Mouse (Mus musculus): ENCODE measurements around the gene Syt11.
"Not testable (repeated sequence)": the region's sequence is repeated elsewhere in the genome, so short reads cannot be mapped to it uniquely, and the experiment has no call there.

Gene Syt11

GRCm38 (mm10) chr3:88774939-88775841 lies at the start of gene Syt11:
Gene Syt11, minus strand, starts transcription at chr3:88775164.
- POLR2A ChIA-PET = not testable (repeated sequence)
- CTCF ChIA-PET = interaction anchor here in 1 of 4 experiments (1.5 kb wide), 1 partner anchor 14 kb away, joined by 3 read pairs; no protein-coding TSS in a partner anchor

- ChIA-PET CTCF (interaction anchor here in 1 of 4 experiments (0.6 kb wide), 1 partner anchor 251 kb away, joined by 3 read pairs; the partner anchor contains the start of gene Lamtor2), POLR2A (interaction anchor here in 1 of 4 experiments (1.1 kb wide), 1 partner anchor 84 kb away, joined by 3 read pairs; no protein-coding TSS in a partner anchor)
Observed at GRCm38 (mm10) chr3:88803910-88804540, 29.1 kb upstream of the Syt11 start.

DNA sequence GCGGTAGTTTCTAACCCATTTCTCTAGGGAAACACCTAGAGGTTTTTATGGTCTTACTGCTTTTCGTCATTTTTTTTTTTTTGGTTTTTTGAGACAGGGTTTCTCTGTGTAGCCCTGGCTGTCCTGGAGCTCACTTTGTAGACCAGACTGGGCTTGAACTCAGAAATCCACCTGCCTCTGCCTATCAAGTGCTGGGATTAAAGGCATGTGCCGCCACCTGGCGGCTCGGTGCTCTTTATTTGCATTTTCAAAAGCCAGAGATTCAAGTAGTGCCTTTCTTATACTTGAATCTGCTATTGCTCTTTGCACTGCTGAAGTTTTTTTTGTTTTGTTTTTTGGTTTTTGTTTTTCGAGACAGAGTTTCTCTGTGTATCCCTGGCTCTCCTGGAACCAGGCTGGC lies 22.5 kb upstream of the Syt11 start:
- CTCF ChIA-PET = interaction anchor here in 2 of 4 experiments (0.6 to 0.7 kb wide), 3 partner anchors 253 to 1834 kb away, joined by 4 read pairs; no protein-coding TSS in a partner anchor
- POLR2A ChIA-PET = interaction anchor here in 2 of 4 experiments (0.7 to 0.8 kb wide), 2 partner anchors 106 to 263 kb away, joined by 3 read pairs; no protein-coding TSS in a partner anchor

DNA sequence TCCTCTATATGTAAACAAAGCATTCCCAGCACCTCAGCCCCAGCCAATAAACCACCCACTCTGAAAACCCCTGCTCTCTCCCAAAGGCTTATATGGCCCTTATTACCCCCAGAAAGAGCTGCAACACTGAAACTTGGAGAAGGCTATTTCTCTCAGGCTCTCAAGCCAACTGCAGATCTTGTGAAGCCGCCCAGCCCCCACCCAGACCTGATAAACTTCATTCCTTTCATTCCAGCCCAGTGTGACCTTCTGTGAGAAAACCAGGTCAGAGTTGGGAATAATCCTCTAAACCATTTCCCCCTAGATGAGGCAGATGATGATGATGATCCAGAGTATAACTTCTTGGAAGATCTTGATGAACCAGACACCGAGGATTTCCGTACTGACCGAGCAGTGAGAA lies 13.1 kb upstream of the Syt11 start:
- POLR2A ChIA-PET, CTCF ChIA-PET: not testable (repeated sequence)

GRCm38 (mm10) chr3:88786805-88787204 lies 11.8 kb upstream of the Syt11 start:
- POLR2A ChIA-PET = not testable (repeated sequence)

DNA sequence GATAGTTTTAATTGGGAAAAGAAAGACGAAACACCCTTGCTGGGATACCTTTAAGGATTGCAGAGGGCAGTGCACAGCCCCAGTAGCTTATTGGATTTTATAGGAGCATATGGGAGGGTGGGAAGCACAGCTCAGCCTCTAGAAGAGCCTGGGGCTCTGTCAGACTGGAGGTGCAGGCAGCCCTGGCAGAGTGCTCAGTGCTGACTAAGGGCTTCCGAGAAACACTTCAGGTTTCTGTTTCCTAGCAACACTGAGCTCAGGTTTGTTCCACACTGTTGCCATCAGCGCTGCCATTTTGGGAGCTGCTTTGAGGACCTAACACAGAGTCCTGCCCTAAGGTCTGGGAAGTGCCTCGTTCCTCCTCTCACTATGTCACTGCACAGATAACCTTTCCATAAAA lies 11.4 kb upstream of the Syt11 start:
- CTCF ChIA-PET, POLR2A ChIA-PET: not testable (repeated sequence)

More at GRCm38 (mm10) chr3:88786805-88787204, 11.8 kb upstream of the Syt11 start:
- CTCF ChIA-PET = not testable (repeated sequence)

- POLR2A ChIA-PET = interaction anchor here in 2 of 4 experiments (0.6 to 0.9 kb wide), 5 partner anchors 66 to 600 kb away, joined by 3 to 5 read pairs (median 3); no protein-coding TSS in a partner anchor
- CTCF ChIA-PET = interaction anchor here in 1 of 4 experiments (0.6 kb wide), 1 partner anchor 64 kb away, joined by 3 read pairs; no protein-coding TSS in a partner anchor
Observed at GRCm38 (mm10) chr3:88784889-88785288, 9.9 kb upstream of the Syt11 start.

- POLR2A ChIA-PET = interaction anchor here in 1 of 4 experiments (0.7 to 1.1 kb wide), 3 partner anchors 52 to 200 kb away, joined by 3 read pairs; no protein-coding TSS in a partner anchor
- CTCF ChIA-PET = not testable (repeated sequence)
Observed at GRCm38 (mm10) chr3:88773163-88773562, 1.8 kb downstream of the Syt11 start.

GRCm38 (mm10) chr3:88772399-88772798 lies 2.6 kb downstream of the Syt11 start:
- POLR2A ChIA-PET = interaction anchor here in 3 of 4 experiments (0.6 to 1.2 kb wide), 11 partner anchors 9 to 567 kb away, joined by 3 to 8 read pairs (median 3); no protein-coding TSS in a partner anchor
- CTCF ChIA-PET = not testable (repeated sequence)

DNA sequence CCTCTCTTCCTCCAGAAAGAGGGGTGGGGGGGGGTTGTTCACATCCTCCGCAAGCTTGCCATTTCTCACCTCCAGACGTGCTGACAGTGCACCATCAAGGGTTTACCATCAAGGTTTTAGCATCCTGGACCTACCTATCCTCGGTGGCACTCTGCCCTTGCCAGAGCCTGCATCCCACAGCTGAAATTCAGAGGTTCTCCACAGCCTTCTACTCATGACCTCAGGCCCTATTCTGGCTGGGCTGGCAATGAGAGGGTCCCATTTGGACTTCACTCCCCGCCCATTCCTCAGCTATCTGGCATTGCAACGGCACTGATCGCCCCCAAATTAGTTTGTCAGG lies 3.1 kb downstream of the Syt11 start:
- POLR2A ChIA-PET = interaction anchor here in 3 of 4 experiments (0.6 to 1.2 kb wide), 6 partner anchors 8 to 239 kb away, joined by 3 to 8 read pairs (median 4); no protein-coding TSS in a partner anchor
- CTCF ChIA-PET = not testable (repeated sequence)

- POLR2A ChIA-PET = interaction anchor here in 1 of 4 experiments (1.2 kb wide), 1 partner anchor 238 kb away, joined by 4 read pairs; no protein-coding TSS in a partner anchor
- CTCF ChIA-PET = not testable (repeated sequence)
Observed at GRCm38 (mm10) chr3:88771189-88771940, 3.6 kb downstream of the Syt11 start.

DNA sequence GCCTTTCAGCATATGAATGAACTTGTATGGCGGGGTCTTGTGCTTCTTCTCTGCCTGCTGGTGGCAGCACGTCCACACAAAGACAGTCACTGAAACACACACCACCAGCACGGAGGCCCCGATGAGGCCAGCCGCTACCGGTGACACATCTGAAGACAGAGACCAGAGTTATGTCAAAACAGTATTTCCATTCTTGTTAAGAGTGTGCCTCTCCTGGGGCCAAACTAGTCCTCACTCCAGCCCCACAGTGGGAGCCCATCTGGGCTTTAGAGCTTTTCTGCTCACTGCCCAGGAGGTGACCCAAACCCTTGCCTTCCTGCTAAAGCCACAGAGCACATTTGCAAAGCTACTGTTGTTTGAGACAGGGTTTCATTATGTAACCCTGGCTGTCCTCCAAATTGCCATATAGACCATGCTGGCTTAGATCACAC lies 12.5 kb downstream of the Syt11 start:
- CTCF ChIA-PET = no interaction called here

GRCm38 (mm10) chr3:88761619-88762018 lies 13.3 kb downstream of the Syt11 start:
- CTCF ChIA-PET = interaction anchor here in 3 of 4 experiments (0.5 to 1.1 kb wide), 5 partner anchors 13 to 627 kb away, joined by 3 to 4 read pairs (median 3); partner anchors contain the start of gene Syt11 (in 1 of the 3)
- POLR2A ChIA-PET = interaction anchor here in 3 of 4 experiments (0.6 to 2.2 kb wide), 18 partner anchors 9 to 630 kb away, joined by 3 to 8 read pairs (median 4); partner anchors contain the start of genes Lamtor2 (in 2 of the 3), Rit1 (in 1 of the 3) and Ubqln4 (in 1 of the 3)

More for the DNA sequence above, 12.5 kb downstream of the Syt11 start:
- POLR2A ChIA-PET = interaction anchor here in 3 of 4 experiments (0.5 to 2.2 kb wide), 6 partner anchors 10 to 1175 kb away, joined by 3 to 9 read pairs (median 4); partner anchors contain the start of genes Lamtor2 (in 1 of the 3) and Rit1 (in 1 of the 3)

- ChIA-PET POLR2A (interaction anchor here in 2 of 4 experiments (0.5 to 3.6 kb wide), 6 partner anchors 12 to 225 kb away, joined by 3 to 17 read pairs (median 4); partner anchors contain the start of genes Khdc4 (in 1 of the 2) and Lamtor2 (in 1 of the 2)), CTCF (interaction anchor here in 1 of 4 experiments (1.0 to 1.1 kb wide), 2 partner anchors 10 to 81 kb away, joined by 3 read pairs; no protein-coding TSS in a partner anchor)
Observed at GRCm38 (mm10) chr3:88758045-88758500, 16.9 kb downstream of the Syt11 start.

DNA sequence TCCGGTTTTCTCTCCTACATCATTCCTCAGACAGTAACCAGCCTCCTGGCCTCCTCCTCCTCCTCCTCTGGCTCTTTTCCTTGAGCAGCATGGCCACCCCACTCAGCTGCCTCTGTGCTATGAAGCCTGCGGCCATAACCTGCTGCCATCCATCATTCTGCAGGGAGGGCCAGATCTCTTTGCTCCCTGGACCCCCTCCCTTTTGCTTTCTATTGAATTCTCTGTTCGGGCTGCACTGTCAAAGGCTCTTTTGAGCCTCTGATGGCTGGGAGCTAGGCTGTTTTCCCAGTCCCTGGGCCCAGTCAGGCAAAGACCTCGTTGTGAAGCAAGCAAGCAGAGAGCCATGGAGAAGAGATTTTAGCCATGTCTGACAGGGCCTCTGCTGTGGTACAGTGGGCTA lies 18.7 kb downstream of the Syt11 start:
- CTCF ChIA-PET = interaction anchor here (0.6 to 1.3 kb wide), 5 partner anchors 38 to 273 kb away, joined by 3 to 5 read pairs (median 4); no protein-coding TSS in a partner anchor
- POLR2A ChIA-PET = interaction anchor here (0.6 to 1.8 kb wide), 10 partner anchors 10 to 184 kb away, joined by 3 to 16 read pairs (median 4); partner anchors contain the start of gene Khdc4 (in 1 of the 4)

- ChIA-PET POLR2A (interaction anchor here in 3 of 4 experiments (0.6 to 1.8 kb wide), 10 partner anchors 9 to 183 kb away, joined by 3 to 16 read pairs (median 4); partner anchors contain the start of gene Khdc4 (in 1 of the 3)), CTCF (interaction anchor here (0.7 to 1.3 kb wide), 5 partner anchors 79 to 279 kb away, joined by 3 to 12 read pairs (median 4); no protein-coding TSS in a partner anchor)
Observed at GRCm38 (mm10) chr3:88755541-88755940, 19.4 kb downstream of the Syt11 start.

DNA sequence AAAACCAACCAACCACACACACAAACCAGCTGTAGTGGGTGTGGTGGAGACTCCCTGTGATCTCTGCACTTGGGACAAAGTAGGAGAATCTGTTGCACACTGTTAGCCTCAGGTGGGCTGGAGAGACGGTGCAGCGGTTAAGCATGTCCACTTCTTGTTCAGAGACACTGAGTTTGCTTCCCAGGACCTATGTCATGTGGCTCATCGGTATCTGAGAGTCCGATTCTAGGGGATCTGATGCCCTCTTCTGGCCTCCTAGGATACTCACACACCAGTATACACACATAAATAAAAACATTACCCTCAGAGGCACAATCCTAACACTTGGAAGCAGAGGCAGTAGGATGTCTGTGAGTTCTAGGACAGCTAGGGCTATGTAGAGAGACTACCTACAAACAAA lies 20.7 kb downstream of the Syt11 start:
- CTCF ChIA-PET = interaction anchor here (0.6 to 1.4 kb wide), 12 partner anchors 9 to 358 kb away, joined by 3 to 9 read pairs (median 4); partner anchors contain the start of gene Msto1 (in 1 of the 4)
- POLR2A ChIA-PET = interaction anchor here in 3 of 4 experiments (0.6 to 3.1 kb wide), 9 partner anchors 10 to 334 kb away, joined by 3 to 13 read pairs (median 3); partner anchors contain the start of genes Khdc4 (in 1 of the 3) and Rit1 (in 1 of the 3)

Measured in embryonic stem cell, embryonic (primary cell).